Mouse (Mus musculus): ENCODE measurements around the gene Cnnm2. TPM values are rescaled to one million over a fixed set of nuclear protein-coding genes. Genes with fewer than 3 reads are reported as not detected.
A peak's percentile ranks its signal among the peaks of the same experiment; 100 is the strongest.

Gene Cnnm2
- polyA plus RNA-seq, 1 experiment from 2014 or later = 2.4 TPM

DNA sequence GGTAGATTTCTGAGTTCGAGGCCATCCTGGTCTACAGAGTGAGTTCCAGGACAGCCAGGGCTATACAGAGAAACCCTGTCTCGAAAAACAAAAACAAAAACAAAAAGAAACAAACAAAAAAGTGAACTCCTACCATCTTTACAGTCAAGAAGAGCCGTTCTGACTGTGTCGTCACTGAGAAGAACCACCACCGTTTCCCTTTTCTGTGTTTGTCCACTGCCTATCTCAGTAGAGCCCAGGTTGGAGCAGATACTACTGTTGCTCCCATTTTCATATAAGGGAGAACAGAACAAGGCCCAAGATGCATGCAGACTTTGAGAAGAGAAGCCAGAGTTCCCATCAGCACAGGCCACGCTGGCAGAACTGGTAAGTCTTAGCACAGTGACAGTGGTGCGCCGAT is 129.3 kb downstream of the Cnnm2 start:
- Histone ChIP-seq H3K9me3 (replicated peaks) (no peaks in the 10 kb centered on the region), H3K27ac (no peak overlapping the region), H3K4me3 (no peak overlapping the region), H3K9ac (no peak overlapping the region), H3K27me3 (no peaks in the 10 kb centered on the region), H3K4me2 (no peak overlapping the region), H3K4me1 (replicated peaks) (no peaks in the 10 kb centered on the region), H3K36me3 (peaks cover 81% of the 10 kb centered on the region)
- 93% methylated on average over 8 of the region's 8 CpGs for WGBS
- no peak for ATAC-seq (replicated peaks; ENCODE audit: insufficient number of reproducible peaks, insufficient read depth, low FRiP score, low read depth)

GRCm38 (mm10) chr19:46892856-46893255 is 131.5 kb downstream of the Cnnm2 start:
- no peak overlapping the region for H3K4me2 ChIP-seq
- no peaks in the 10 kb centered on the region for H3K9me3 ChIP-seq (replicated peaks)
- ATAC-seq (replicated peaks; ENCODE audit: insufficient number of reproducible peaks, insufficient read depth, low FRiP score, low read depth) = no peak
- H3K4me1 ChIP-seq (replicated peaks) = no peaks in the 10 kb centered on the region
- H3K27ac ChIP-seq = no peak overlapping the region
- peaks cover 78% of the 10 kb centered on the region for H3K36me3 ChIP-seq
- no peak overlapping the region for H3K4me3 ChIP-seq
- H3K9ac ChIP-seq = no peak overlapping the region
- H3K27me3 ChIP-seq = no peaks in the 10 kb centered on the region
- 64% methylated on average over 3 of the region's 3 CpGs for whole genome bisulfite sequencing

DNA sequence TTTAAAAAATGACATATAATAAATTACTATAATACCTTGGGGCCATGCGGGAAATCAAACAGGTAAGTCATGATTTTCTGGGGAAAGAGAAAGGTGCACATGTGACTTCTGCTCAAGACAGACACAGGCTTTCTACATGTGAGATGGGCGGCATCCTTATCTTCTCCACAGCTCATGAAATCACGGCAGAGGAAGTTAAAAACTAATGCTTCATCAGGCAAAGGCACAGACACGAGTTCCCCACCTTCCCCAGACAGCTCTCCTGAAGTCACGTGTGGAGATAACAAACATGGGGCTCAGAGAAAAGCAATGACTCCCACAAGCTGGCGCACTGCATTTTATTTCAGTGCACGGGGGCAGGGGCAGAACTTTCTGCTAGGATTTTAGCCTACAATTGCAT is 132.1 kb downstream of the Cnnm2 start:
- no peaks in the 10 kb centered on the region for H3K4me1 ChIP-seq (replicated peaks)
- H3K4me3 ChIP-seq = no peak overlapping the region
- ATAC-seq (replicated peaks; ENCODE audit: insufficient number of reproducible peaks, insufficient read depth, low FRiP score, low read depth) = no peak
- H3K4me2 ChIP-seq = no peak overlapping the region
- H3K9me3 ChIP-seq (replicated peaks) = no peaks in the 10 kb centered on the region
- H3K27ac ChIP-seq = no peak overlapping the region
- H3K36me3 ChIP-seq = peaks cover 79% of the 10 kb centered on the region
- 78% methylated on average over 7 of the region's 7 CpGs for WGBS
- no peak overlapping the region for H3K9ac ChIP-seq
- H3K27me3 ChIP-seq = no peaks in the 10 kb centered on the region

GRCm38 (mm10) chr19:46897135-46897534 is 135.7 kb downstream of the Cnnm2 start:
- WGBS = 88% methylated on average over 3 of the region's 3 CpGs
- ATAC-seq (replicated peaks; ENCODE audit: insufficient number of reproducible peaks, insufficient read depth, low FRiP score, low read depth) = no peak
- no peak overlapping the region for H3K4me2 ChIP-seq
- H3K9ac ChIP-seq = no peak overlapping the region
- H3K27me3 ChIP-seq = no peaks in the 10 kb centered on the region
- H3K27ac ChIP-seq = no peak overlapping the region
- no peak overlapping the region for H3K4me3 ChIP-seq
- H3K4me1 ChIP-seq (replicated peaks) = peaks cover 16% of the 10 kb centered on the region
- no peaks in the 10 kb centered on the region for H3K9me3 ChIP-seq (replicated peaks)
- peaks cover 47% of the 10 kb centered on the region for H3K36me3 ChIP-seq

DNA sequence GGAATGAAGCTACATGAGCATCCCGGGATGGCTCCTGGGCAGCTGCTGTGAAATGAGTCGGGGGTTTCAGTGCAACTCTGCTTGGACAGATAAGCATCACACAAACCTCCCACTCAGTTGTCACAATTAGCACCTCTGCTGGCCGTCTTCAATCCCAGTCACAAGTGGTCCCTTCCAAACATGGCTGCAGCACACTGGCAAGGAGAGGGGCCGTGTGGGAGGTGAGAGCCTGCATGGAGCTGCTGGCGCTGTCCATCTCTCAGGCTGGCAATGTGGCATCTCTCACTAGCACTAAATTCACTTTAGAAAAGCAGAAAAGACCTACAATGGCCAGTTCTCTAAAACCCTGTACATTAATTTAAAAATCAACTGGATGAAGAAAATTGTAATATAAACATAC is 136.8 kb downstream of the Cnnm2 start:
- 66% methylated on average over 5 of the region's 5 CpGs for WGBS
- ATAC-seq (replicated peaks; ENCODE audit: insufficient number of reproducible peaks, insufficient read depth, low FRiP score, low read depth) = no peak
- Histone ChIP-seq H3K27me3 (no peaks in the 10 kb centered on the region), H3K4me1 (replicated peaks) (peaks cover 16% of the 10 kb centered on the region), H3K27ac (no peak overlapping the region), H3K9me3 (replicated peaks) (no peaks in the 10 kb centered on the region), H3K9ac (no peak overlapping the region), H3K36me3 (peaks cover 38% of the 10 kb centered on the region), H3K4me3 (no peak overlapping the region), H3K4me2 (no peak overlapping the region)

DNA sequence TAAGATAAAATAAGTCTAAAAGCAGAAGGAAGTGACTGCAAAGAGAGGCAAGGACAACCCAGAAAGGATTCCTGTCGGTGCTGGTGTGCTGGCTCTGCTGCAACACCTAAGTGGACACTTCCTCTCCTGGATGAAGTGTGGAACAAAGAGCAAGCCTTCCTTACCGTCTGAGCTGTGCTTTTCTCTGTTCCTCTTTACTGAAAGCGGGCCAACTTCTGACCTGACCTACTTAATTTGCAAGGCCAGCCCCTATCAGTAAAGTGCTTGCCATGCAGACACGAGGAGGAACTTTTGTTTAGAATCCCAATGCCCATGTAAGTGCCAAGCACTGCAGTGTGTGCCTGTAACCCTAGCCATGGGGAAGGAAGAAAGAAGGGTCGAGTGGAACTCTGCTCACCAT is 137.9 kb downstream of the Cnnm2 start:
- 30% methylated on average over 5 of the region's 5 CpGs for WGBS
- Histone ChIP-seq H3K9ac (no peak overlapping the region), H3K4me2 (no peak overlapping the region), H3K27ac (peak overlapping the region; percentile 45), H3K9me3 (replicated peaks) (no peaks in the 10 kb centered on the region), H3K27me3 (no peaks in the 10 kb centered on the region), H3K36me3 (peaks cover 35% of the 10 kb centered on the region), H3K4me1 (replicated peaks) (peaks cover 16% of the 10 kb centered on the region), H3K4me3 (no peak overlapping the region)
- ATAC-seq (replicated peaks; ENCODE audit: insufficient number of reproducible peaks, insufficient read depth, low FRiP score, low read depth) = no peak

DNA sequence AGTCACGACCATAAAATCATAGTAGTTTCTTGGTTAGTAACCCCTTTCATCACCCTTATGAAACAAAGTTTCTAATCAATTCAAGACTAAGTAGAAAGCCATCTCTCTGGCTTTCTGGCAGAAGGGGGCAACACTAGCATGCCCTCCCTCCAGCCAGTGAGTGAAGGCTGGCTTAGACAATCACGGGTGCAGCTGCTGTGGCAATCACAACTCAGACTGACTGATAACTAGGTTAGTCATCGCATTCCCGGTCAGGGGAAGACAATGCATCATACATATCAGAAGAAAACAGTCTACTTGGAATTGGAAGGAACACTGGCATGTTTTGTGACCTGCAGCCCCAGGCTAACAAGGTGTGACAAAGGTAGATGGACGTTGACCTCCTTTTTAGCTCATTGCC is 138.5 kb downstream of the Cnnm2 start:
- WGBS = 48% methylated on average over 5 of the region's 5 CpGs
- Histone ChIP-seq H3K27ac (peak overlapping the region; percentile 45; the same call in 1 of the 2 replicates), H3K4me2 (no peak overlapping the region), H3K36me3 (peaks cover 32% of the 10 kb centered on the region), H3K9me3 (replicated peaks) (no peaks in the 10 kb centered on the region), H3K4me3 (no peak overlapping the region), H3K9ac (no peak overlapping the region), H3K27me3 (no peaks in the 10 kb centered on the region), H3K4me1 (replicated peaks) (peaks cover 16% of the 10 kb centered on the region)
- no peak for ATAC-seq (replicated peaks; ENCODE audit: insufficient number of reproducible peaks, insufficient read depth, low FRiP score, low read depth)

DNA sequence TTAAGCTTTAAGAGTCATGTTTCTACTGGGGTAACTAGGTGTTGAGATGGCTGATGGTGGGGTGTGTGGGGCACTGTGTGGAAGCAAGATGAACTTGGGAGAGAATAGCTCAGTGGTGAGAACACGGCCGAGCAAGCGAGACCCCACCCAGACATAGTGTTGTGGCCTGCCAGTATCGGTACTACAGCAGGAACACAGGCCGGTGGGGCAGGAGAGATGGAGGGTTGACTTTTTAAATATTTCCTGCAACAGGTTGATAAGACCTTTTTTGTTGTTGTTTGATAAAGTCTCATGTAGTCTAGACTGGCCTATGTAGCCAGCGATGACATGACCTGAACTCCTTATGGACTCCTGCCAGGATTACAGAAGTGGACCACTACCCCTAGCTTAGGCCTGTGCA is 139.4 kb downstream of the Cnnm2 start:
- Histone ChIP-seq H3K27me3 (no peaks in the 10 kb centered on the region), H3K27ac (no peak overlapping the region), H3K4me3 (no peak overlapping the region), H3K4me1 (replicated peaks) (peaks cover 16% of the 10 kb centered on the region), H3K36me3 (peaks cover 28% of the 10 kb centered on the region), H3K9ac (no peak overlapping the region), H3K9me3 (replicated peaks) (no peaks in the 10 kb centered on the region), H3K4me2 (no peak overlapping the region)
- 66% methylated on average over 6 of the region's 6 CpGs for WGBS
- no peak for ATAC-seq (replicated peaks; ENCODE audit: insufficient number of reproducible peaks, insufficient read depth, low FRiP score, low read depth)

- no peaks in the 10 kb centered on the region for H3K27me3 ChIP-seq
- H3K9me3 ChIP-seq (replicated peaks) = no peaks in the 10 kb centered on the region
- no peak overlapping the region for H3K9ac ChIP-seq
- H3K4me3 ChIP-seq = no peak overlapping the region
- ATAC-seq (replicated peaks; ENCODE audit: insufficient number of reproducible peaks, insufficient read depth, low FRiP score, low read depth) = no peak
- H3K27ac ChIP-seq = no peak overlapping the region
- no peak overlapping the region for H3K4me2 ChIP-seq
- peaks cover 16% of the 10 kb centered on the region for H3K4me1 ChIP-seq (replicated peaks)
- 77% methylated on average over 5 of the region's 5 CpGs for WGBS
- peaks cover 24% of the 10 kb centered on the region for H3K36me3 ChIP-seq
Measured at GRCm38 (mm10) chr19:46901323-46901722, 139.9 kb downstream of the Cnnm2 start.

DNA sequence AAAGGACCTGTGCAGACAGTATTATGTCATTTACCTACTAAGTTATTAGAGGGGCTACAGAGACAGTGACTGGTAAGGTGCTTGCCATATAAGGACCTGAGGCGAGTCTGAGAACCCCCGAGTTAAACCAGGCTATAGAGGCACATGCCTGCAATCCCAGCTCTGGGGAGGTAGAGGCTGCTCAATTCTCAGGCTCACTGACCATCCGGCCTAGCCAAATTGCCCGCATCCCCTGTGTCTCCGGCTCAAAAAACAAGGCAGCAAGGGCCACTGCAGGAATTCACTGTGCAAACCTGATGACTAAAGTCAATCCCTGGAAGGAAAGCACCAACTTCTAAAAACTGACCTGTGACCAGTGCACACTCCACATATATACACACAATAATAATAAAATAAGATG is 142.0 kb downstream of the Cnnm2 start:
- H3K36me3 ChIP-seq = peaks cover 7% of the 10 kb centered on the region
- WGBS = 85% methylated on average over 5 of the region's 5 CpGs
- no peaks in the 10 kb centered on the region for H3K9me3 ChIP-seq (replicated peaks)
- ATAC-seq (replicated peaks; ENCODE audit: insufficient number of reproducible peaks, insufficient read depth, low FRiP score, low read depth) = no peak
- no peak overlapping the region for H3K4me3 ChIP-seq
- H3K4me1 ChIP-seq (replicated peaks) = peaks cover 16% of the 10 kb centered on the region
- H3K27me3 ChIP-seq = no peaks in the 10 kb centered on the region
- no peak overlapping the region for H3K9ac ChIP-seq
- no peak overlapping the region for H3K4me2 ChIP-seq
- no peak overlapping the region for H3K27ac ChIP-seq

GRCm38 (mm10) chr19:46904907-46905306 is 143.5 kb downstream of the Cnnm2 start:
- Histone ChIP-seq H3K36me3 (peaks cover 4% of the 10 kb centered on the region; the same call in 1 of the 2 replicates), H3K4me1 (replicated peaks) (peaks cover 7% of the 10 kb centered on the region), H3K27ac (no peak overlapping the region), H3K9ac (no peak overlapping the region), H3K9me3 (replicated peaks) (no peaks in the 10 kb centered on the region), H3K4me3 (no peak overlapping the region), H3K4me2 (no peak overlapping the region), H3K27me3 (no peaks in the 10 kb centered on the region)
- no peak for ATAC-seq (replicated peaks; ENCODE audit: insufficient number of reproducible peaks, insufficient read depth, low FRiP score, low read depth)
- 64% methylated on average over 1 of the region's 1 CpGs for whole genome bisulfite sequencing

DNA sequence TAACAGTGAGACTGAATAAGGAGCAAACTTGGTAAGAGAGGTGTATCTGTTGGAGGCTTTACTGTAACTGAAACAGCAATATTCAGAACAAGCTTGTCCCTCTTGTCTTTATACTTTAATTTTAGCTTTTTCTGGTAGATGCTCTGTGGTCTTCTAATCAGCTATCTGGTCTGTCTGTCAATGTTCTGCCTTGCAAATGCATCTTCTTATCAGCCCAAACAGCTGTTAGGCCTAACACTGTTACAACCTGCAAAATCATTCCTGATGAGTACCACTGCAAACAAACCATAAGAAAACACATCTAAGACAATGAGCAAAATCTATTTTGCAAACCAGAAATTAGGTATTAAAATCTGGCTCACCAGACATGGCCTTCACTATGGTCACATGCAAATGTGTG is 144.0 kb downstream of the Cnnm2 start:
- Histone ChIP-seq H3K9me3 (replicated peaks) (no peaks in the 10 kb centered on the region), H3K4me1 (replicated peaks) (peaks cover 5% of the 10 kb centered on the region), H3K36me3 (peaks cover 4% of the 10 kb centered on the region; the same call in 1 of the 2 replicates), H3K4me3 (no peak overlapping the region), H3K27me3 (no peaks in the 10 kb centered on the region), H3K4me2 (no peak overlapping the region), H3K27ac (no peak overlapping the region), H3K9ac (no peak overlapping the region)
- no peak for ATAC-seq (replicated peaks; ENCODE audit: insufficient number of reproducible peaks, insufficient read depth, low FRiP score, low read depth)

Measured in heart, embryonic 15.5 days (tissue).